Mouse (Mus musculus) erythroblast, embryonic 14.5 days (primary cell): Measurements from ENCODE around the gene Mettl17. TPM values are rescaled to one million over a fixed set of nuclear protein-coding genes. Genes with fewer than 3 reads are reported as not detected.

ENCODE experiments used
- H3K27me3 ChIP-seq: 2 replicates; pipeline ENCODE4 v1.6.1; 2012; ENCODE audit warnings: inconsistent platforms; ENCODE audit not compliant: control insufficient read depth
- H3K36me3 ChIP-seq: 2 replicates; pipeline ENCODE4 v1.6.1; 2012; ENCODE audit warnings: mild to moderate bottlenecking, inconsistent platforms; ENCODE audit not compliant: control insufficient read depth
- H3K4me1 ChIP-seq: 2 replicates; pipeline ENCODE4 v1.6.1; 2012; ENCODE audit warnings: inconsistent platforms; ENCODE audit not compliant: control insufficient read depth
- H3K4me3 ChIP-seq: replicated peaks from 2 replicates; pipeline ENCODE3; 2012; ENCODE audit warnings: moderate library complexity, mild to moderate bottlenecking, inconsistent platforms
- H3K9me3 ChIP-seq: 2 replicates; pipeline ENCODE4 v1.6.1; 2012; ENCODE audit warnings: low read length, inconsistent platforms, mixed read lengths; ENCODE audit not compliant: control insufficient read depth
- GATA1 ChIP-seq: IDR thresholded peaks from 2 replicates; pipeline ENCODE4 v1.6.1; 2012; ENCODE audit warnings: low read length, inconsistent platforms, mixed read lengths
- TAL1 ChIP-seq: IDR thresholded peaks from 3 replicates; pipeline ENCODE4 v1.6.1; 2012; ENCODE audit warnings: low read length, inconsistent platforms, mixed read lengths
- polyA plus RNA-seq: library from polyadenylated mRNA; stranded (reverse); fragments of >175 nt; gene quantifications from 2 replicates; pipeline ENCODE4 v1.2.3, GENCODE M21; 2012

Gene Mettl17
- polyA plus RNA-seq, 1 experiment, result 0.31 TPM

DNA sequence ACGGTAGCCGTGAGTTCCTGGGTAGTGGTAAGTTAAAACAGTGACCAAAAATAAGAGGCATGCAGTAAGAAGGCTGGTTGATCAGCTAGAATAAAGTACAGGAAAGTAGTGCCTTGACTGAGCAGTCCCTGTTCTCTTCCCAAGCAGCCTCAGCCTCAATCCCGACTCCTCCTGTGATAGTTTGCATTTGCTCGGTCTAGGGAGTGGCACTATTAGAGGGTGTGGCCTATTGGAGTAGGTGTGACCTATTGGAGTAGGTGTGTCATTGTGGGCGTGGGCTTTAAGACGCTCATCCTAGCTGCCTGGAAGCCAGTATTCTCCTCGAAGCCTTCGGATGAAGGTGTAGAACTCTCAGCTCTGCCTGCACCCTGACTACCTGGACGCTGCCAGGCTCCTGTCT, 54.4 kb downstream of the Mettl17 start:
- peaks cover 7% of the 10 kb centered on the region for H3K9me3 ChIP-seq
- no peaks in the 10 kb centered on the region for H3K36me3 ChIP-seq
- TF ChIP-seq TAL1, result no peak
- TF ChIP-seq GATA1, result no peak
- H3K27me3 ChIP-seq, result no peaks in the 10 kb centered on the region
- H3K4me1 ChIP-seq, result no peaks in the 10 kb centered on the region
- no peak overlapping the region for H3K4me3 ChIP-seq

DNA sequence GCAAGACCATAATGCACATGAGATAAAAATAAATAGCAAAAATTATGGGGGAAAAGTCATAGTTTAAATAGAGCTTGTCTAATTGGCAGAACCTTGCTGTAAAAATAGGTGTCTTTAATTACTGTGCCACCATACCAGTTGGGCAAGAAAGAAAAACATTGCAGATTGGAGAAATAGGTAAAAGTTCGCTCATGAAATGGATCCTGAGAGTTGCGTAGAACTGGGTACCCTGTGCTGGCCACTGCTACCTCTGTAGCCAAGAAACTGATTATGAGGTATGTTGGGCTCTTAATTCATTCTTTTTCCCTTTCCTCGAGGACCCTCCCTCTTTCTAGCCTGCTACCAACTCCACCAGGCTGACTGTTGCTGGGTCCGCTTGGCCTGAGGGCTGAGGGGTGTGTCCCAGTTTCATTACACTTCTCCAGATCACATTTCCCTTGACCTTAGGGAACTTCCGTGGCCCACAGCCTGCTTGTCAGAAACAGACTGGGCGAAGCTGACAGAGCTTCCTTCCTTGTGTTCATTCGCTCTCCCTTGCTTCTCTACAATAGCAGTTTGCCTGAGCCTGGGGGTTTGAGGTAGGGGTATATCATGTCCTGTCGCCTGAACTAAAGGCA, 56.4 kb downstream of the Mettl17 start:
- no peaks in the 10 kb centered on the region for H3K27me3 ChIP-seq
- TF ChIP-seq GATA1 (no peak), TAL1 (no peak)
- peaks cover 3% of the 10 kb centered on the region; the same call in 1 of the 2 replicates for H3K9me3 ChIP-seq
- no peaks in the 10 kb centered on the region for H3K36me3 ChIP-seq
- H3K4me3 ChIP-seq, result no peak overlapping the region
- no peaks in the 10 kb centered on the region for H3K4me1 ChIP-seq

- TF ChIP-seq GATA1 (no peak), TAL1 (no peak)
- Histone ChIP-seq H3K4me3 (no peak overlapping the region), H3K9me3 (no peaks in the 10 kb centered on the region; the same call in 1 of the 2 replicates), H3K36me3 (no peaks in the 10 kb centered on the region), H3K4me1 (no peaks in the 10 kb centered on the region), H3K27me3 (no peaks in the 10 kb centered on the region)
These were observed 56.9 kb downstream of the Mettl17 start for GRCm38 (mm10) chr14:51941577-51941976.

DNA sequence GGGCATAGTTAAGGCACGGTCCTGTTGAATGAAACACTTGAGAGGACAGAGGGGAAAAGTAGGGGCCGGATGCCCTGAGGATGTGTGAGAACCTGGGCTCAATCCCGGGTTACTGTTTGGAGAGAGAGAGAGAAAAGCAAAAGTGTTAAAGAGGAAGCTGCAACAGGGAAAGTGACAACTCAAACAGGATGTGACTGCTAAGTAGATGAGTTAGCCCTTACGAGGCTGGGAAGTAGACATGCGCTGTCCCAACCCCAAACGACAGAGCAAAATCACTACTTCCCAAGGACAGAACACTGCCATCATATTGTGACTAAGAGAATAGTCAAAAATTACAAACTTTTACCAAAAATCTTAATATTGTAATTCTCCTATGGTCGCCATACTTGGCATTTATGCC, 57.6 kb downstream of the Mettl17 start:
- H3K9me3 ChIP-seq, result no peaks in the 10 kb centered on the region
- no peaks in the 10 kb centered on the region for H3K27me3 ChIP-seq
- H3K36me3 ChIP-seq, result no peaks in the 10 kb centered on the region
- no peaks in the 10 kb centered on the region for H3K4me1 ChIP-seq
- TF ChIP-seq TAL1, result no peak
- no peak for TF ChIP-seq GATA1
- no peak overlapping the region for H3K4me3 ChIP-seq

Other genes with a start within 250 kb of the Mettl17 start
- not detected in 2 replicates for gene Gm4181, start 249.2 kb upstream of the Mettl17 start, polyA plus RNA-seq
- gene Gm17079, start 189.4 kb upstream of the Mettl17 start, polyA plus RNA-seq, result not detected in 2 replicates
- not detected in 2 replicates for gene Gm5800, start 167.7 kb upstream of the Mettl17 start, polyA plus RNA-seq
- not detected in 2 replicates for gene Ang4, start 111.3 kb upstream of the Mettl17 start, polyA plus RNA-seq
- gene AY358078, start 84.8 kb upstream of the Mettl17 start, polyA plus RNA-seq, result not detected in 2 replicates
- not detected in 2 replicates for gene Ear6, start 31.1 kb upstream of the Mettl17 start, polyA plus RNA-seq
- gene Slc39a2, start 8.0 kb downstream of the Mettl17 start, polyA plus RNA-seq, result not detected in 2 replicates
- gene Ndrg2, start 29.3 kb downstream of the Mettl17 start, polyA plus RNA-seq, result 0.11 TPM in 1 of 2 replicates, not detected in the other
- not detected in 2 replicates for gene Tppp2, start 33.6 kb downstream of the Mettl17 start, polyA plus RNA-seq
- not detected in 2 replicates for gene Rnase13, start 37.9 kb downstream of the Mettl17 start, polyA plus RNA-seq
- gene Arhgef40, start 99.9 kb downstream of the Mettl17 start, polyA plus RNA-seq, result 5.6 and 6.8 TPM in 2 replicates
- gene Tmem253, start 130.8 kb downstream of the Mettl17 start, polyA plus RNA-seq, result not detected in 2 replicates
- gene Zfp219, start 135.9 kb downstream of the Mettl17 start, polyA plus RNA-seq, result 2.0 and 2.9 TPM in 2 replicates
- not detected in 2 replicates for gene Olfr221, start 157.6 kb downstream of the Mettl17 start, polyA plus RNA-seq
- 1.5 and 2.8 TPM in 2 replicates for gene Hnrnpc, start 219.2 kb downstream of the Mettl17 start, polyA plus RNA-seq
- gene Rpgrip1, start 225.9 kb downstream of the Mettl17 start, polyA plus RNA-seq, result not detected in 2 replicates